In the genomic region with DNA sequence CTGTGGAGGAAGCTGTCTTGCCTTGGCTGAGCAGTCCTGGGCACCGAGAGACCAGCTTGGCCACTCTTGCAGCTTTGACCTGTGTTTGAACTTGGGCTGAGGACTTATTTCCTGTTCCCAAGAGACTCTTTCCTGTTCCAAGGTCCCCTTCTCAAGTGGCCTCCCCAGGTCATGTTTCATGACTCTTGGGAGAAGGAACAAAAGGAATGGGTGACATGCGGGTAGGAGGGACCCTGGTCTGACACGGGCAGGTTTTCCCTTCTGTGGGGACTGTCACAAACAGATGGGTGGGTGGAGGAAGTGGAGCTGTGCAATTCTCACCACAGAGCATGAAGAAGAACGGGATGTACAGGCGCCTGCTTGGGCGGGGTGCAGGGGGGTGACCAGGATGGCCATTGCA, we compare ENCODE assay signal across 14 mouse cellular contexts. TPM values are rescaled to one million over a fixed set of nuclear protein-coding genes. Genes with fewer than 3 reads are reported as not detected.
DNase-seq lines count a peak whose midpoint lies in the region; ATAC-seq and TF ChIP-seq lines count a peak whose summit lies in the region.
"Had no signal": no experiment of that assay in that cellular context is flagged by ENCODE, and none has a peak within 500 bp of the region (broad histone marks: within the 10 kb centered on the region; RNA-seq: fewer than 3 reads in every experiment).

No protein-coding gene starts in this region.

- H3K27ac ChIP-seq in liver, adult 2 months (replicated peaks; ENCODE audit: insufficient read depth, low read depth, low read length) = peak overlapping the region; percentile 38
- H3K27ac ChIP-seq in liver, embryonic 11.5 days (ENCODE audit: low read depth, low read length) = no peak overlapping the region
- H3K27ac ChIP-seq in intestine, embryonic 16.5 days (ENCODE audit: low read length) = no peak overlapping the region; the same call in 1 of the 2 replicates
- H3K27ac ChIP-seq in lung, postnatal 0 days (ENCODE audit: low read length) = peak overlapping the region; percentile 81
- peak overlapping the region; percentile 38 for H3K27ac ChIP-seq in stomach, embryonic 15.5 days
- H3K27ac ChIP-seq: embryonic facial prominence, embryonic 15.5 days; heart, embryonic 13.5 days; limb, embryonic 15.5 days; neural tube, embryonic 15.5 days had no signal

- peak overlapping the region; percentile 15; the same call in 1 of the 2 replicates for H3K9ac ChIP-seq in liver, adult 2 months (ENCODE audit: low read depth, low read length)
- H3K9ac ChIP-seq in liver, embryonic 11.5 days (ENCODE audit: low read depth, low read length) = no peak overlapping the region
- H3K9ac ChIP-seq in intestine, embryonic 16.5 days (ENCODE audit: low read depth, low read length) = peak overlapping the region; percentile 48; the same call in 1 of the 2 replicates
- H3K9ac ChIP-seq in lung, postnatal 0 days (replicated peaks; ENCODE audit: low read depth) = no peak overlapping the region
- no peak overlapping the region for H3K9ac ChIP-seq in stomach, embryonic 15.5 days
- H3K9ac ChIP-seq: embryonic facial prominence, embryonic 15.5 days; heart, embryonic 13.5 days; limb, embryonic 15.5 days; neural tube, embryonic 15.5 days had no signal

- no peak for TF ChIP-seq POLR2A in liver, adult 2 months (IDR thresholded peaks at IDR 0.05; ENCODE audit: extremely low read depth, insufficient read depth, low read length)

- ATAC-seq in liver, embryonic 11.5 days (replicated peaks; ENCODE audit: low FRiP score) = no peak
- ATAC-seq in intestine, embryonic 16.5 days = peak; percentile 21; the same call in 1 of the 2 replicates
- ATAC-seq in lung, postnatal 0 days = peak; percentile 51
- no peak for ATAC-seq in stomach, embryonic 15.5 days (ENCODE audit: insufficient read depth, low FRiP score, low read depth)

- no peaks in the 10 kb centered on the region for H3K36me3 ChIP-seq in liver, adult 2 months (ENCODE audit: control insufficient read depth, insufficient read depth, low read length)
- no peaks in the 10 kb centered on the region for H3K36me3 ChIP-seq in liver, embryonic 11.5 days (ENCODE audit: control insufficient read depth, insufficient read depth, low read length)
- no peaks in the 10 kb centered on the region for H3K36me3 ChIP-seq in intestine, embryonic 16.5 days (ENCODE audit: control insufficient read depth, insufficient read depth, low read length)
- no peaks in the 10 kb centered on the region; the same call in 1 of the 2 replicates for H3K36me3 ChIP-seq in lung, postnatal 0 days (ENCODE audit: insufficient read depth, low read length)
- no peaks in the 10 kb centered on the region for H3K36me3 ChIP-seq in stomach, embryonic 15.5 days
- H3K36me3 ChIP-seq: embryonic facial prominence, embryonic 15.5 days; heart, embryonic 13.5 days; limb, embryonic 15.5 days; neural tube, embryonic 15.5 days had no signal

- no peak overlapping the region for H3K4me2 ChIP-seq in liver, embryonic 11.5 days
- H3K4me2 ChIP-seq in intestine, embryonic 16.5 days (ENCODE audit: low read depth, low read length) = no peak overlapping the region
- no peak overlapping the region for H3K4me2 ChIP-seq in lung, postnatal 0 days (replicated peaks; ENCODE audit: low read depth, low read length)
- no peak overlapping the region for H3K4me2 ChIP-seq in stomach, embryonic 15.5 days
- H3K4me2 ChIP-seq: embryonic facial prominence, embryonic 15.5 days; heart, embryonic 13.5 days; limb, embryonic 15.5 days; neural tube, embryonic 15.5 days had no signal

- H3K27me3 ChIP-seq in liver, adult 2 months (ENCODE audit: control insufficient read depth, insufficient read depth, low read length) = no peaks in the 10 kb centered on the region
- peaks cover 10% of the 10 kb centered on the region for H3K27me3 ChIP-seq in liver, embryonic 11.5 days (replicated peaks; ENCODE audit: control insufficient read depth, insufficient read depth, low read length)
- H3K27me3 ChIP-seq in intestine, embryonic 16.5 days (replicated peaks; ENCODE audit: control insufficient read depth, insufficient read depth, low read length) = no peaks in the 10 kb centered on the region
- H3K27me3 ChIP-seq in lung, postnatal 0 days (replicated peaks; ENCODE audit: insufficient read depth, low read length) = no peaks in the 10 kb centered on the region
- no peaks in the 10 kb centered on the region for H3K27me3 ChIP-seq in stomach, embryonic 15.5 days (replicated peaks)
- H3K27me3 ChIP-seq: embryonic facial prominence, embryonic 15.5 days; heart, embryonic 13.5 days; limb, embryonic 15.5 days had no signal

- peaks cover 8% of the 10 kb centered on the region for H3K4me1 ChIP-seq in liver, adult 2 months (ENCODE audit: control insufficient read depth, insufficient read depth, low read length)
- peaks cover 3% of the 10 kb centered on the region; the same call in 1 of the 2 replicates for H3K4me1 ChIP-seq in liver, embryonic 11.5 days (replicated peaks; ENCODE audit: control insufficient read depth, insufficient read depth, low read length)
- peaks cover 23% of the 10 kb centered on the region for H3K4me1 ChIP-seq in intestine, embryonic 16.5 days (ENCODE audit: control insufficient read depth, insufficient read depth, low read length)
- H3K4me1 ChIP-seq in lung, postnatal 0 days (ENCODE audit: insufficient read depth, low read depth, low read length) = peaks cover 3% of the 10 kb centered on the region; the same call in 1 of the 2 replicates
- H3K4me1 ChIP-seq in stomach, embryonic 15.5 days = peaks cover 37% of the 10 kb centered on the region

- no peak overlapping the region for H3K4me3 ChIP-seq in liver, adult 2 months (ENCODE audit: insufficient read depth, low read depth, low read length)
- H3K4me3 ChIP-seq in liver, embryonic 11.5 days (ENCODE audit: low read depth, low read length) = no peak overlapping the region
- H3K4me3 ChIP-seq in intestine, embryonic 16.5 days (ENCODE audit: low read length) = no peak overlapping the region
- no peak overlapping the region for H3K4me3 ChIP-seq in lung, postnatal 0 days (ENCODE audit: low read depth, low read length)
- H3K4me3 ChIP-seq in stomach, embryonic 15.5 days (replicated peaks) = no peak overlapping the region
- H3K4me3 ChIP-seq: embryonic facial prominence, embryonic 15.5 days; heart, embryonic 13.5 days; limb, embryonic 15.5 days; neural tube, embryonic 15.5 days had no signal

- DNase-seq in liver, adult 2 months (ENCODE audit: extremely low read depth, low read depth, low spot score) = no peak
- DNase-seq in liver, embryonic 11.5 days (ENCODE audit: low spot score) = no peak
- DNase-seq in lung, postnatal 0 days (ENCODE audit: low spot score) = peak; percentile 81
- no peak for DNase-seq in natural killer cell, adult 2 months (ENCODE audit: low spot score in 2 of 2)
- DNase-seq in frontal cortex, adult 2 months (ENCODE audit: extremely low spot score in 1 of 2, low spot score in 1 of 2) = no peak
- DNase-seq: cerebellum, adult 11-12 months; right cerebral cortex, postnatal 4 days; thymus, adult 18-20 months had no signal

- H3K79me2 ChIP-seq in liver, adult 2 months (ENCODE audit: control insufficient read depth, insufficient read depth, low read length) = no peaks in the 10 kb centered on the region

- H3K9me3 ChIP-seq in liver, embryonic 11.5 days (ENCODE audit: control insufficient read depth, low read length) = no peaks in the 10 kb centered on the region
- H3K9me3 ChIP-seq in intestine, embryonic 16.5 days (ENCODE audit: control insufficient read depth, low read length) = no peaks in the 10 kb centered on the region
- H3K9me3 ChIP-seq in lung, postnatal 0 days (ENCODE audit: low read length) = no peaks in the 10 kb centered on the region
- no peaks in the 10 kb centered on the region for H3K9me3 ChIP-seq in stomach, embryonic 15.5 days
- H3K9me3 ChIP-seq: embryonic facial prominence, embryonic 15.5 days; heart, embryonic 13.5 days; limb, embryonic 15.5 days; neural tube, embryonic 15.5 days had no signal

- TF ChIP-seq EP300 in lung, postnatal 0 days (IDR thresholded peaks at IDR 0.05) = peak; percentile 81

- 75% methylated on average over 6 of the region's 6 CpGs for WGBS in liver, adult 2 months
- 49% methylated on average over 6 of the region's 6 CpGs for WGBS in liver, embryonic 11.5 days
- 63% methylated on average over 6 of the region's 6 CpGs for WGBS in intestine, embryonic 16.5 days
- 45% methylated on average over 6 of the region's 6 CpGs for WGBS in lung, postnatal 0 days
- 67% methylated on average over 6 of the region's 6 CpGs for WGBS in stomach, embryonic 15.5 days

- no peak for TF ChIP-seq CTCF in liver, adult 2 months (IDR thresholded peaks at IDR 0.05; ENCODE audit: low read depth, low read length)
- TF ChIP-seq CTCF in lung, postnatal 0 days (IDR thresholded peaks at IDR 0.05) = no peak

RNA-seq across cellular contexts. Expression of a gene that starts 29.3 kb away (rescaled TPM):
- total RNA-seq in liver, adult 2 months (2014; rRNA removed) = 7.7 and 9.3 TPM in 2 replicates
- polyA plus RNA-seq in liver, adult 2 months (2012; rRNA removed) = 11.6 and 12.0 TPM in 2 replicates
- polyA plus RNA-seq in liver, embryonic 11.5 days (2014; fragmentation: Nextera tagmentation; extraction: Ambion mirVana) = 2.5 and 2.9 TPM in 2 replicates
- 7.6 and 8.5 TPM in 2 replicates for polyA plus RNA-seq in intestine, embryonic 16.5 days (2015; fragmentation: Nextera tagmentation; extraction: Ambion mirVana)
- polyA plus RNA-seq in lung, postnatal 0 days (2015; fragmentation: Nextera tagmentation; extraction: Ambion mirVana) = 9.7 and 10.3 TPM in 2 replicates
- polyA plus RNA-seq in stomach, embryonic 15.5 days (2015; fragmentation: Nextera tagmentation; extraction: Ambion mirVana) = 5.9 and 7.3 TPM in 2 replicates
- 2.3 and 2.6 TPM in 2 replicates for polyA plus RNA-seq in frontal cortex, adult 2 months (2012; rRNA removed)

RNA-seq across cellular contexts. Expression of a gene that starts 32.4 kb away (rescaled TPM):
- total RNA-seq in liver, adult 2 months (2014; rRNA removed) = 14.4 and 25.8 TPM in 2 replicates
- 34.3 and 64.4 TPM in 2 replicates for polyA plus RNA-seq in liver, adult 2 months (2012; rRNA removed)
- 2.3 and 2.5 TPM in 2 replicates for polyA plus RNA-seq in liver, embryonic 11.5 days (2014; fragmentation: Nextera tagmentation; extraction: Ambion mirVana)
- 15.0 and 15.1 TPM in 2 replicates for polyA plus RNA-seq in intestine, embryonic 16.5 days (2015; fragmentation: Nextera tagmentation; extraction: Ambion mirVana)
- 2.9 and 3.8 TPM in 2 replicates for polyA plus RNA-seq in lung, postnatal 0 days (2015; fragmentation: Nextera tagmentation; extraction: Ambion mirVana)
- polyA plus RNA-seq in stomach, embryonic 15.5 days (2015; fragmentation: Nextera tagmentation; extraction: Ambion mirVana) = 20.9 and 24.3 TPM in 2 replicates
- 10.4 and 11.8 TPM in 2 replicates for polyA plus RNA-seq in frontal cortex, adult 2 months (2012; rRNA removed)

RNA-seq across cellular contexts. Expression of a gene that starts 58.0 kb away (rescaled TPM):
- total RNA-seq in liver, adult 2 months (2014; rRNA removed) = 0.40 and 0.55 TPM in 2 replicates
- 0.40 and 0.50 TPM in 2 replicates for polyA plus RNA-seq in liver, adult 2 months (2012; rRNA removed)
- polyA plus RNA-seq in liver, embryonic 11.5 days (2014; fragmentation: Nextera tagmentation; extraction: Ambion mirVana) = 4.5 and 4.6 TPM in 2 replicates
- polyA plus RNA-seq in intestine, embryonic 16.5 days (2015; fragmentation: Nextera tagmentation; extraction: Ambion mirVana) = 4.2 and 5.1 TPM in 2 replicates
- 2.0 and 2.4 TPM in 2 replicates for polyA plus RNA-seq in lung, postnatal 0 days (2015; fragmentation: Nextera tagmentation; extraction: Ambion mirVana)
- polyA plus RNA-seq in stomach, embryonic 15.5 days (2015; fragmentation: Nextera tagmentation; extraction: Ambion mirVana) = 5.8 TPM in 2 replicates
- 3.4 and 3.8 TPM in 2 replicates for polyA plus RNA-seq in frontal cortex, adult 2 months (2012; rRNA removed)

Comparison
In these comparisons a context has a peak if more than half of its experiments do, and no peak if none do; other contexts are left out.
1. H3K27ac ChIP-seq: peak in liver, adult 2 months (single experiment), lung, postnatal 0 days (single experiment) and stomach, embryonic 15.5 days (single experiment); none in liver, embryonic 11.5 days (single experiment) and intestine, embryonic 16.5 days (single experiment).
2. H3K9ac ChIP-seq: peak in liver, adult 2 months (single experiment) and intestine, embryonic 16.5 days (single experiment); none in liver, embryonic 11.5 days (single experiment), lung, postnatal 0 days (single experiment) and stomach, embryonic 15.5 days (single experiment).
3. ATAC-seq: peak in intestine, embryonic 16.5 days (single experiment) and lung, postnatal 0 days (single experiment); none in liver, embryonic 11.5 days (single experiment) and stomach, embryonic 15.5 days (single experiment).